Mouse (Mus musculus): Measurements from ENCODE around the gene Rnpep. TPM values are rescaled to one million over a fixed set of nuclear protein-coding genes. Genes with fewer than 3 reads are reported as not detected.

The Rnpep gene
- polyA plus RNA-seq, 1 experiment from 2014 or later, result 104 TPM

DNA sequence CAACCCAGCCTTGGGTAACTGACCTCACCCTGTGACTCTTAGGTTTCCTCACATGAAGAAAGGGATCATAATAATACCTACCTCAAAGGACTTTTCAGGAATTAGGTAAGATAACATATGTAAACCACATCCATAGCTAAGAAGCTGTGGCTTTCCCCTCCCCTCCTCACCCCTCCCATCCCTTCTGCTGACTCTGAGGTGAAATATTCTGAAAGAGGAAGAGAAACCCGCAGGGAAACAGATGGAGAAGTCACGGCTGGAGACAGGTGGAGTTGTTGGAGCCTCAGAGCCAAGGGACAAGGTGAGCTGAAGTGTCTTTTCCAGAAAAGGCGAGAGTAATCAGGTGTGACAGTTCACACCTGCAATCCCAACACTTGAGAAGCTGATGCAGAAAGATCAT, 59.7 kb downstream of the Rnpep start:
- no peak for ATAC-seq (ENCODE audit: low read depth)
- no peaks in the 10 kb centered on the region for H3K27me3 ChIP-seq
- H3K9me3 ChIP-seq, result no peaks in the 10 kb centered on the region
- H3K4me1 ChIP-seq (replicated peaks), result no peaks in the 10 kb centered on the region
- no peaks in the 10 kb centered on the region for H3K36me3 ChIP-seq
- no peak overlapping the region for H3K9ac ChIP-seq
- WGBS, result 86% methylated on average over 3 of the region's 3 CpGs
- H3K4me2 ChIP-seq, result no peak overlapping the region
- H3K27ac ChIP-seq (replicated peaks), result no peak overlapping the region
- no peak overlapping the region for H3K4me3 ChIP-seq

DNA sequence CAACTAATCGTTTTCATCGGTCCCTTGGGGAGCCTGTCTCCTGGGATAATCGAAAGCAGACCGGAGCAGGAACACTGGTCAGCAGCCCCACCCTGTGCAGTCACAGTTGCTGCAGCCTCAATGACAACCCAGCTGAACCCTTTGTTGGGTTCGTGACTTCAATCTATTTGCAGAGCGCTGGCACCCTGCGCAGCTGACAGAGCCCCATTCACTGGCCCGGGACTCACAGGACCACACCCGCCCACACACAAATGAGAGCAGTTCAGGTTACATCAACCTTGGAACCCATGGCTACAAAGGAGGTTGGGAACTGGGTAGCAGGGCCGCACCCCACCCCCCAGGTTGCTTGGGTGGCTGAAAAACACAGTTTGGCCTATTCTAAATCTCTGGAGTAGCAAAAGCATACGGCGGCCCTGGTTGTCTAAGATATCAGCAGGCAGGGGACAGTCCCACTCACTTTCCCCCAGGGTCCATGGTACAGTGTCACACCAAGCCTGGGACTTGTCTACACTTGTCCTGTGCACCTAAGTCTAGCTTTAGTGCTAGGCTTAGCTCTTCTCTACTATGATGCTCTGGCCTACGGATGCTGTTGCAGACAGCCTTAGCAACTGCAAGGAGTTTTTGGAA, 66.2 kb downstream of the Rnpep start:
- no peak overlapping the region for H3K27ac ChIP-seq (replicated peaks)
- no peaks in the 10 kb centered on the region for H3K27me3 ChIP-seq
- no peaks in the 10 kb centered on the region for H3K9me3 ChIP-seq
- no peaks in the 10 kb centered on the region for H3K36me3 ChIP-seq
- ATAC-seq (ENCODE audit: low read depth), result no peak
- no peak overlapping the region for H3K4me2 ChIP-seq
- 54% methylated on average over 13 of the region's 13 CpGs for WGBS
- H3K4me1 ChIP-seq (replicated peaks), result no peaks in the 10 kb centered on the region
- H3K4me3 ChIP-seq, result no peak overlapping the region
- no peak overlapping the region for H3K9ac ChIP-seq

DNA sequence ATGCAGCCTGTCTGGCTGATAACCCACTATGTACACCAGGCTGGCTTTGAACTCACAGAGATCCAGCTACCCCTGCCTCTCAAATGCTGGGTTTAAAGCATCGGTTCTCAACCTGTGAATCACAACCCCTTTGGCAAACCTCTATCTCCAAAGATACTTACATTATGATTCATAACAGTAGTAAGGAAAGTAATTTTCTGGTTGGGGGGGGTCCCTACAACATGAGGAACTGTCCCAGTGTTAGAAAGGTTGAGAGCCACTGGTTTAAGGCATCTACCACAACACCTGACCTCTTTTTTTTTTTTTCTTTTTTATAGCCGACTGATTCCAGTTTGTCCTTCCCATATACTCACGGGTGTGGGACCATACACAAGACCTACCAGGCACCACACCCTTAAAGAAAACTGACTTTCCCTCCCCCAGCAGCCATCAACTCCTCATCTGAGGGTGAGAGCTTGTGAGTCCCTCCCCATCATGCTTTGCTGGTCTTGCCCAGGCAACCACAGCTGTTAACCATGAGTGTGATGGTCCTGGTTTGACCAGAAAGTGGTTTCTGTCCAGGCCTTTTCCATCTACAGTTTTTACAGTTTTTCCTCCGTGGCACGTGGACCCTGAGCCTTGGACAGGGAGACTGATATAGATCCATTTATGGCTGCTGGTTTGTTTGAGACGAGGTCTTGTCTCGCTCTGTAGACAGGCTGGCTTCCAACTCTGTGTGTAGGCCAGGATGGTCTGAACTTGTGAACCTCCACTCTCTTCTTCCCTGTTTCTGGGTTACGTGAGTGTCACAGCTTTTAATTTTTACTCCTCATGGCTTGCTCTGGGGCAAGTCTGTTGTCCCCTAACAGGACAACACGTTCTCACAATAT, 69.9 kb downstream of the Rnpep start:
- no peak overlapping the region for H3K9ac ChIP-seq
- H3K36me3 ChIP-seq, result no peaks in the 10 kb centered on the region
- no peak overlapping the region for H3K4me2 ChIP-seq
- no peaks in the 10 kb centered on the region for H3K27me3 ChIP-seq
- no peak overlapping the region for H3K27ac ChIP-seq (replicated peaks)
- no peaks in the 10 kb centered on the region for H3K9me3 ChIP-seq
- 93% methylated on average over 9 of the region's 9 CpGs for WGBS
- no peak overlapping the region for H3K4me3 ChIP-seq
- ATAC-seq (ENCODE audit: low read depth), result no peak
- no peaks in the 10 kb centered on the region for H3K4me1 ChIP-seq (replicated peaks)

Other genes starting within 250 kb of the Rnpep start
- gene Lgr6, start 178.8 kb downstream of the Rnpep start, polyA plus RNA-seq (2015; fragmentation: Nextera tagmentation; extraction: Ambion mirVana), result 1.4 and 2.0 TPM in 2 replicates
- 0.59 and 1.1 TPM in 2 replicates for gene Ptpn7, start 151.4 kb downstream of the Rnpep start, polyA plus RNA-seq (2015; fragmentation: Nextera tagmentation; extraction: Ambion mirVana)
- 331 and 336 TPM in 2 replicates for gene Arl8a, start 137.3 kb downstream of the Rnpep start, polyA plus RNA-seq (2015; fragmentation: Nextera tagmentation; extraction: Ambion mirVana)
- 0.63 and 0.76 TPM in 2 replicates for gene Gpr37l1, start 116.4 kb downstream of the Rnpep start, polyA plus RNA-seq (2015; fragmentation: Nextera tagmentation; extraction: Ambion mirVana)
- gene Elf3, start 25.5 kb downstream of the Rnpep start, polyA plus RNA-seq (2015; fragmentation: Nextera tagmentation; extraction: Ambion mirVana), result 0.52 and 0.59 TPM in 2 replicates
- 160 and 166 TPM in 2 replicates for gene Timm17a, start 29.7 kb upstream of the Rnpep start, polyA plus RNA-seq (2015; fragmentation: Nextera tagmentation; extraction: Ambion mirVana)
- 0.31 and 0.33 TPM in 2 replicates for gene Lmod1, start 40.7 kb upstream of the Rnpep start, polyA plus RNA-seq (2015; fragmentation: Nextera tagmentation; extraction: Ambion mirVana)
- 81.8 and 95.4 TPM in 2 replicates for gene Shisa4, start 91.2 kb upstream of the Rnpep start, polyA plus RNA-seq (2015; fragmentation: Nextera tagmentation; extraction: Ambion mirVana)
- 104 and 114 TPM in 2 replicates for gene Ipo9, start 146.4 kb upstream of the Rnpep start, polyA plus RNA-seq (2015; fragmentation: Nextera tagmentation; extraction: Ambion mirVana)

Data from neural tube, embryonic 13.5 days (tissue).